Mouse (Mus musculus) small intestine, adult 2 months (tissue): ENCODE results near the gene Nav2. TPM values are rescaled to one million over a fixed set of nuclear protein-coding genes. Genes with fewer than 3 reads are reported as not detected.

Experiments
- H3K27ac ChIP-seq: fragments of 200-500 bp; 2 replicates; pipeline ENCODE4 v1.5.1; 2012; ENCODE audit warnings: low read depth, low read length, control low read depth, inconsistent platforms; ENCODE audit not compliant: insufficient read depth
- H3K27me3 ChIP-seq: fragments of 200-500 bp; 2 replicates; pipeline ENCODE4 v1.6.1; 2012; ENCODE audit warnings: mild to moderate bottlenecking, moderate library complexity, low read length, inconsistent platforms; ENCODE audit not compliant: control insufficient read depth, insufficient read depth
- H3K36me3 ChIP-seq: fragments of 200-500 bp; 2 replicates; pipeline ENCODE4 v1.6.1; 2012; ENCODE audit warnings: mild to moderate bottlenecking, low read length, control low read depth, inconsistent platforms; ENCODE audit not compliant: control insufficient read depth, insufficient read depth
- H3K4me1 ChIP-seq: fragments of 200-500 bp; 2 replicates; pipeline ENCODE4 v1.6.1; 2012; ENCODE audit warnings: low read length, inconsistent platforms, mixed read lengths; ENCODE audit not compliant: control insufficient read depth, insufficient read depth, insufficient read length
- H3K4me3 ChIP-seq: fragments of 200-500 bp; 2 replicates; pipeline ENCODE4 v1.5.1; 2012; ENCODE audit warnings: low read depth, mild to moderate bottlenecking, control low read depth, inconsistent platforms, low read length, moderate library complexity
- CTCF ChIP-seq: fragments of 200-500 bp; IDR thresholded peaks from 2 replicates; pipeline ENCODE4 v1.5.1; 2012; ENCODE audit warnings: low read depth, mild to moderate bottlenecking, control low read depth, inconsistent platforms, low read length, moderate library complexity, mixed read lengths; ENCODE audit not compliant: insufficient replicate concordance, insufficient read length; ENCODE audit errors: extremely low read depth
- POLR2A ChIP-seq: fragments of 200-500 bp; IDR thresholded peaks from 2 replicates; pipeline ENCODE4 v1.6.1; 2012; ENCODE audit warnings: low read depth, mild to moderate bottlenecking, control low read depth, inconsistent platforms, low read length, moderate library complexity
- WGBS: fragments of 180-500 bp; shearing (Covaris S2); methylation state at CpG from one replicate; pipeline ENCODE4 v1.1.7; 2018; 5-methylcytosine and 5-hydroxymethylcytosine counted together
- polyA plus RNA-seq: library from polyadenylated mRNA; depleted of rRNA; stranded (reverse); fragments of >200 nt; gene quantifications from 2 replicates; pipeline ENCODE4 v1.2.3, GENCODE M21; 2012

The Nav2 gene
- polyA plus RNA-seq, 1 experiment: 8.5 TPM

GRCm38 (mm10) chr7:49337710-49338109 lies 429.2 kb downstream of the Nav2 start:
- 32% methylated on average over 2 of the region's 2 CpGs for WGBS
- TF ChIP-seq CTCF: no peak
- no peak for TF ChIP-seq POLR2A
- Histone ChIP-seq H3K27me3 (no peaks in the 10 kb centered on the region), H3K4me3 (no peak overlapping the region), H3K4me1 (no peaks in the 10 kb centered on the region), H3K27ac (no peak overlapping the region), H3K36me3 (no peaks in the 10 kb centered on the region)

- 74% methylated on average over 3 of the region's 3 CpGs for WGBS
- Histone ChIP-seq H3K4me1 (no peaks in the 10 kb centered on the region), H3K4me3 (no peak overlapping the region), H3K36me3 (no peaks in the 10 kb centered on the region), H3K27ac (no peak overlapping the region), H3K27me3 (no peaks in the 10 kb centered on the region)
- TF ChIP-seq POLR2A: no peak
- no peak for TF ChIP-seq CTCF
Observed at GRCm38 (mm10) chr7:49339953-49340352, 431.4 kb downstream of the Nav2 start.

GRCm38 (mm10) chr7:49341151-49341918 lies 432.8 kb downstream of the Nav2 start:
- H3K27ac ChIP-seq: no peak overlapping the region
- WGBS: 74% methylated on average over 5 of the region's 5 CpGs
- H3K36me3 ChIP-seq: no peaks in the 10 kb centered on the region
- no peak overlapping the region for H3K4me3 ChIP-seq
- no peaks in the 10 kb centered on the region for H3K4me1 ChIP-seq
- TF ChIP-seq CTCF (no peak), POLR2A (no peak)
- H3K27me3 ChIP-seq: no peaks in the 10 kb centered on the region

GRCm38 (mm10) chr7:49341919-49342529 lies 433.5 kb downstream of the Nav2 start:
- Histone ChIP-seq H3K27me3 (no peaks in the 10 kb centered on the region), H3K36me3 (no peaks in the 10 kb centered on the region), H3K27ac (no peak overlapping the region), H3K4me1 (no peaks in the 10 kb centered on the region), H3K4me3 (no peak overlapping the region)
- TF ChIP-seq CTCF (no peak), POLR2A (no peak)
- 95% methylated on average over 2 of the region's 2 CpGs for WGBS

- H3K4me1 ChIP-seq: no peaks in the 10 kb centered on the region
- H3K27me3 ChIP-seq: no peaks in the 10 kb centered on the region
- no peaks in the 10 kb centered on the region for H3K36me3 ChIP-seq
- TF ChIP-seq CTCF: no peak
- no peak for TF ChIP-seq POLR2A
- no peak overlapping the region for H3K27ac ChIP-seq
- 59% methylated on average over 13 of the region's 13 CpGs for WGBS
- no peak overlapping the region for H3K4me3 ChIP-seq
Observed at GRCm38 (mm10) chr7:49342556-49343080, 434.1 kb downstream of the Nav2 start.

GRCm38 (mm10) chr7:49343081-49343600 lies 434.6 kb downstream of the Nav2 start:
- Histone ChIP-seq H3K27ac (no peak overlapping the region), H3K4me1 (no peaks in the 10 kb centered on the region), H3K27me3 (no peaks in the 10 kb centered on the region), H3K36me3 (no peaks in the 10 kb centered on the region), H3K4me3 (no peak overlapping the region)
- WGBS: 57% methylated on average over 16 of the region's 16 CpGs
- no peak for TF ChIP-seq POLR2A
- no peak for TF ChIP-seq CTCF

- H3K4me1 ChIP-seq: no peaks in the 10 kb centered on the region
- no peaks in the 10 kb centered on the region for H3K36me3 ChIP-seq
- no peak overlapping the region for H3K27ac ChIP-seq
- H3K4me3 ChIP-seq: no peak overlapping the region
- no peaks in the 10 kb centered on the region for H3K27me3 ChIP-seq
- no peak for TF ChIP-seq POLR2A
- no peak for TF ChIP-seq CTCF
- WGBS: 66% methylated on average over 4 of the region's 4 CpGs
Observed at GRCm38 (mm10) chr7:49343752-49344484, 435.4 kb downstream of the Nav2 start.
